Mouse (Mus musculus) right cerebral cortex, adult 2 months (tissue): ENCODE measurements at regions not wholly inside any gene's neighbourhood (a gene's known extent, or its start where the extent isn't known, plus 50 kb on each side); places are given as distances from the start of the nearest gene placed in this dataset.

ENCODE experiments used
- DNase-seq, 2 experiments: peaks; one replicate each; pipeline ENCODE4 v3.0.0; 2021 to 2022; ENCODE audit warnings: low spot score in 2 of 2

DNA sequence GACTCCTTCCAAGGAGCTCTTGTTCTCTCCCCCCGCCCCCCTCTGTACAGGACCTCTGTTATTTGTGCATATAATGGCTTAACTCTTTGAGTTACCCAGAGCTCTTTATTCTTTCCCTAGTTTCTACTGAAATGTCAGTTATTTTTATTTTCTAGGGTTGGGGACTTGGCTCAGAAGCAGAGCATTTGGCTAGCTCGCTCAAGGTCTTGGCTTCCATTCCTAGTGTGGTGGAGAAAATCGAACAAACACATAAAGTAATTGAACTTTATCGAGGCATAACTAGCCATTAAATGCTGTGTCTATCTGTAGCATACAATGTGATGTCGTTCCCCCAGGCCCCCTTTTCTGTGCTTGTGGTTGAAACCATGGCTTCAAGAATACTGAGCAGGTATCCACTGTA, 716.5 kb upstream of the Car8 start:
- DNase-seq: no peak

DNA sequence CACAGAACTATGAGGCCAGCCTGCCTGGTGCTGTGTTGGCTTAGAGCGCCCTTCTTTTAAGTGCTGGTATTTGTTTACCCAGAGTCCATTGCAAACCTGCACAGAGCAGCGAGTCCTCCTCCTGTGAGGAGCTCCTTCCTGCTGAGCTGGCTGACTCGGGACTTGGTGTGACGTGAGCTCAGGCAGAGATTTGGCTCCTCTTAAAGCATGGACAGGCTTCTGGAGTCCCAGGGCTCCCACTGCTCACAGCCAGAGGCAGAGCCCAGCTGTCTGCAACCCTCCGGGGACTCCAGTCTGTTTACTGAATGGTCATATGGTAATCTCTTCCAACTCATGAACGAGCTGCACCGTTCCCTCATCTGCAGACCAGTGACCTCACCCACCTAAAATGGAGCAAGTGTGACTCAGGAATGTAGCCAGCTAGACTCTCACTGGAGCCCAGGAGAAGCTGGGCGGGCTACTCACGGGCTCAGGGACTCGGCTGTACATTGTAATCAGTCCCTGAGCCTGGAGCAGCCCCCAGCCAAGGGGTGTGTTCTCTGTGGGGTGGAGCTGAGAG, 715.6 kb upstream of the Car8 start:
- no peak for DNase-seq

DNA sequence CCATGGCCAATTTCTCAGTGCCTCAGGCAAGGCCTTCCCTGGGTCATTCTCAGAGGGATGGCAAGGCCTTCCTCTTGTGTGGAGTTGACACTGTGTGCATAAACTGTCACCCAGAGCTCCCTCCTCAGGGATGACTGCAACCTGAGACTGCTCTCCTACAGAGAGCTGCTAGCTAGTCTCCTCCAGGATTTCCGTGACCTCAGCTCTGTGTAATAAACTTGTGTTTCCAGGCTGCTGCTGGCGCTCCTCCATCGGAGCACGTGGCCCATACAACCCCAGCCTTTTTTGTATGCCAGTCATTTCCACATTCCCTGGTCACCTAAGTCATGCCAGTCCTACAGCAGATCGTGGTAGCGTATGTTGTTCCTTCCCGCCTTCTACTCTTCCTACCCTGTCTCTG, 714.3 kb upstream of the Car8 start:
- no peak for DNase-seq

DNA sequence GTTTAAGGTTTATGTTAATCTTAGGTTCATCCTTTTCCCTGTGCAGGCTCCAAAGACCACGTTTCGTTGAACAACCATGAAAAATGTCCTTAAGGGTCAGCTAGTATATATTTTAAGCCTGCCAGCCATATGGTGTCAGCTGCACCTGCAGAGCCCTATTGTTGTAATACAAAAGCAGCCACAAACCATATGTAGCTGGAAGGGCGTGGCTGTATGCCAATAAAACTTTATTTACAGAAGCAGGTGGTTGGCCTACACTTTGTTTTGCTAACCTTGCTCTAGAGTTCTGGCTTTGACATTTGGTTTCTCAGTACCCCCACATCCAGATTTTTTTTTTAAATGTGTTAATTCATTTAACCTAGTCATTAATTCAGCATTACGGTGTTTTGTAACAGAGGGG, 711.1 kb upstream of the Car8 start:
- no peak for DNase-seq

DNA sequence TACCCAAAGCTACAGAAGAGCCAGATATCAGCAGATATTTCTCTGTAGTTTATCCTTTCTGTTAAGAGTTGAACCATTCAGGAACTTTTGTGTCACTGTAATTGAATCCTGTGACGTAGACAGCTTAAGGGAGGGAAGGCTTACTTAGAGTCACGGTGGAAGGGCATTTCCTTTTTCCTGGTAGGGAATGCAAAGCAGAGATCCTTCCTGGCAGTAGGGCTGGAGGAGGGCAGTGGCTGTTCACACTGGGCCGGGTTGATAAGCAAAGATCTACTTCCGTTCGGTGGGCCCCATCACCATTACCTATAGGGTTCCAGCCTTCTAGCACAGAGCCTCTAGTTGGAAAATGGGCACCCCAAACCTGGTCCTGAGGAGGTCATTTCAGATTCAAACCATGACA, 710.7 kb upstream of the Car8 start:
- DNase-seq: no peak

DNA sequence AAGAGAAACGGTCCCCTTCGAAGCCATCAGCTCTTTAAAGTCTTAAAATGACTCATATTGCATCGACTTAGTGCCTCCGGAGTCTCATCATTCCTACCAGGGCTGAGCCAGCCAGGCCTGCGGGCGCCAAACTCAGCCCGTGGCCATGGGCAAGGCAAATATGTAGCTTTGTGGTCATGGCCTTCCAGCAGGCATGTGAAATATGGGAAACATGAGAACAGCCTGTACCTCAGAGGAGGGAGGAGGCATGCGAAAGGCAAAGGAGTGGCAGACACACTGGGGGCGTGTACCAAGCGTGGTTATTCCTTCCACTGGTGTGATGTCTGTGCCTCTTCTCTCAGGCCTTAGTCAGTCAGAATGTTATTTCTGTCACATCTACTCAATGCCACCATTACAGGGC, 706.3 kb upstream of the Car8 start:
- no peak for DNase-seq

DNA sequence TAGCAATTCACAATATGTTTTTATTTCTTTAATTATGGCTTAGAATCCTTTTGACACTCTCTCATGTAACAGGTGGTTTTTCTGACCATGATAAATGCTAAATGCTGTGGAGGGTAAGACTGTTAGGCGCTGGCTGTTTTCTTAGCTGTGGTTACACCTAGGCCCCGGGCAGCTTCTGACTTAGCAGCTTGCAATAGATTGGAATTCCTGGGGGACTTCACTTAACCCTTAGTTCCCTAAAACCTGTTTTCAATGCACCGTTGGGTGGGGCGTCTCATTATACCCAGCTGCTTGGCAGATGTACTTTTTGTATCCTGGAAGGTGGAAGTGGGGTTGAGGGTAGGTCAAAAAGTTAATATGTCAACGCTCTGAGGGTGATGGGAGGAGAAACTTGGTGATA, 704.2 kb upstream of the Car8 start:
- no peak for DNase-seq

DNA sequence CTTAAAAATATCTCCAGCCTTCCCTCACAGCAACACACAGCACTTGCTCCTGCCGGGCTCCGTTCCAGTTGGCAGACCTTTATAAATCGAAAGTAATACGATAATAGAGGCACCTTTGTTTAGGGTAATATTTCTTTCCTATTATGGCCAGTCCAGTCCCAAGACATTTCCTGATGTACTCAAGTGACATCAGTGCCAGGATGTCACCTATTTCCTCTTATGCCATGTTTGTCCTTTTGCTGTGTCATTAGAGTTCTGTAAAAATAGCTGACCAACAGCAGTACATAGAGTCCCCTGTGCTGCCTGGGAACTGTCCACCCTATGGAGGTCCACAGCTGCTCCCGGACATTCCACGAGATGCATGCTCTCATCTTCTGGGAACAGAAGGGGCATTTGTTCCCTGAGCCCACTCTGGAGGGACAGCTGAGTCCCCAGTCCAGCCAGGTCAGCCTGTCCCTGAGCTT, 700.1 kb upstream of the Car8 start:
- DNase-seq: no peak

DNA sequence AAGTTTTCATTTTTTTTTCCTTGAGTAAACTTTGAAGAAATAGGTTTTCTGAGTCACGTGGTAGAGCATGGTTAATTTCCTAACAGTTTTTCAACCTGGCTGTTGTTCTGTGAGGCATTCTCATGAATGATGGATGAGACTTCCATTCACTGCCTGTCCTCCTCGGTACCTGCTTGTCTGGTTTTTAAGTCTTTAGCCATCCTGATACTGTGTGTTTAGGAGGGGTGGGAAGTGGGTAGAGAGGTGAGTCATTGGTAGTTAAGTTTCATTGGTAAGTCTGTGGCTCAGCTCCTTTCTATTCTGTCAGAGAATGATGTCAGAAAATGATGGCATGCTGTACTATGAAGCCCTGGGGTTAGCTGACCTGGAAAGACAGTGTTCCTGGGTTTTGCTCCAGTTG, 697.1 kb upstream of the Car8 start:
- DNase-seq: no peak

DNA sequence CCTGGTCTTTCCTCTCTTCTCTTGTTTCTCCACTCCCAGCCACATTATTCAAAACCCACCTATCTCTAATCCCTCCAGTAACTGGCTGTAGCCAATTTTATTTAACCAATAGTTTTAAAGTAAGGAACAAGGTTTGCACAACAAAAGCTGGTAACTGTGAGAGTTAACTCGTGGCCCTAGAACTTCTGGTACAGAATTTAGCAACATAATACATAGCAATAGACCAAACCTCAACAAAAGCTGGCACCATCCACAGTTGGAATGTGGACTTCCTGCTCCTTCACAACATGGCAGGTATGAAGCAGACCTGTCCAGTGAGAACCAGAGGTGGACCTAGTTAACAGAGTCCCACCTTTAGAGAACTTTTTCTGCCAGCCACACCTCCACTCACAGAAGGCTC, 695.7 kb upstream of the Car8 start:
- no peak for DNase-seq

DNA sequence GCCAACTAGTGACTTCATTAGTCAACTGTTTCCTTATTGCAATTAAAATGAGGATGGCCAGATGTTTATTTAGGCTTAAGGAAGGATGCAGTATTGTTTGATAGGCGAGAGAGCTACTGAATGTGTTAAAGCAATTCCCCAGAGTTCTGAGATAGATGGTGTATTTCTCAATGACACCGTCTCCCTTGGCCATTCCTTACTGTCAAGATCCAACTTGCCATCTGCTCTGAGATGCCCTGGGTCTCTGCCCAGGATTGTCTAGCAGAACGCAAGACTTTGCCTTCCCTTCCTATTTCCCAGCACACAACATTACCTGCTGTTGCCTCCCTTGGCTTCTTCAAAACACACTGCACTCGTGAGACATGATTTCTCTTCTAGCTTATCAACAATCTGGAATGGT, 690.5 kb upstream of the Car8 start:
- no peak for DNase-seq

DNA sequence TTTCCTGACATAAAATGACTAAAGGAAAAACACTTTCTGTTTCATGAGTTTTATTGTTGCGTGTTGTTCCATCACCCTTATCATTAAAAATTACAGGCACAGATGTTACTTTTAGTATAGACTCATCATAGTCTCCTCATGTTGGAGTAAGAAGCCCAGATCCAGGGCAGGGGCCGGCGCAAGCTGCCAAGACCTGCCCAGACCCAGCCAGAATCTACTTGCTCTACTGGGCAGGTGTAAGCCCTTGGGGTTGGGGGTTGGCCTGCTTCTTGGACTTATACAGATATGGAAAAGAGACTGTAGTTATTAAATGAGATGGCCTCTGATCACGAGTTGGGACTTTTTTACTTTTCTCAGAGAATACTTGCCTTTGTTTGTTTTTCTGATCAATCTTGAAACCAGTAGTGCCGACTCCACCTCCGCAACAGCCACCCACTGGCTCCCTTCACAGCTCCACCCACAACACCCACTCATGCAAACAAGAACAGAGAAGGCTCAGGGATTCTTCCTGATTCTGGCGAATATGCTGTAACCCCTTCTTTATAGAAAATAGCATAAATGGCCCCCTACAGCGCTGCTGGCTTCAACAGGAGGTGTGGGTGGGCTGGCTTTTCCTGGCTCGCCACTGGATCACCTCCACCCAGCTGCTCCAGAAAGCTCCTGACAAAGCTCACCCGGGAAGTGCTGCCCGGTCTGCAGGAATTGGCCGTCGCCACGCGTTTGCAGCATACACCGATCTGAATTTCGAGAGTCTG, 689.9 kb upstream of the Car8 start:
- no peak for DNase-seq

DNA sequence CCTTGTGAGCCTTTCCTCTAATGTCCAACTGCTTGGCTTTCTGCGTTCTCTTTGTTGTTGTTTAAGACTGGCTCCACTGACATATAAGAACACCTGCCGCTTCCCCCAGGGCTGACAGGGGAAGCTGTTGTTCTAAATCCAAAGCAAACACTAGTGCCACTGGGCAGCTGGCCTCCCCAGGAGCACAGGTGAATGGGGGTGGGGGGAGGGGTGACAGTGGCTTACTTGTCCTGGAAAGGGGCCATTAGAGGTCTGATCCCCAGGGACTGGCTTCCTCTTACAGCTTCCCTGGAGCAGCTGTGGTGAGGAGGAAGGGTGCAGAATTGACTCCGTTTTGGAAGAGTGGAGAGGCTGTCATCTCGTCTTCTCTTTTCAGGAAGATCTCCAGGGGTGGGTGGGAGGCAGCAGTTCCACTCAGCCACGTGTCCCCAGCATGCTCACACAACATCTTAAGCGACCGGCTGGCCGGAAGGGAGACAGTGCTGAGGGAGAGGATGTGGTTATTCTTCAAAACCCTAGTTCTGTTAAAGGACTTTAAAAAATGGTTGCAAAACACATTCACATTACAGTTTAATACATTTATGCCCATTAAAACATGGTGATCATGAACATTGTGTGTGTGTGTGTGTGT, 688.5 kb upstream of the Car8 start:
- DNase-seq: no peak

DNA sequence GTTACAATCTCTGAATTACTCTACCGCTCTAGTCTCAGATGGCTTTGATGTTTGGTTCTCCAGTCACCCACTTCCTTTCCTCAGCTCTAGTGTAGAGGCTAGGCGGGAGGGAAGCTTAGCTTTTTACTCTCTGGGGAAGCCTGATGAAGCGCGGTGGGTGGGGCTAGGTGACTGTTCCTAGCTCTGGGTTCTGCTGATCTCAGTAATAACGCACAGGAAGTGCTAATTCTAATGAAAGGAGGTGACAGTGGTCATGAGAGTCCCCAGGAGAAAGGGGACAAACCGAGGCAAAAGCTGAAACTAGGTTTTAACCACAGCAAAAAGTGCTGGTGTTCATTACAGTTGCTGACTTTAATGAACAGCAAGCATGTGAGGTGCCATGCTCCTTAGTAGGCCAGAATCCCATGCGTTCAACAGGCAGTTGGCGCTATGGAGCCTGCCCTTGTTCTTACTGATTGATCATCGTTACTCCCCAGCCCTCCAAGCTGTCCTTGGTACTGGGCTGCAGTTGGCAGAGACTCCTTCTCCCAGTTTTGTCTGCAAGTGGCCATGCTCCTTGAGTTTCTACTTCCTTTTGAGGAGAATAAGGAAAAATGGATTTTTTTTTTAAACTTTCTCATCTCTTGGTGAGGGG, 687.9 kb upstream of the Car8 start:
- DNase-seq: no peak

DNA sequence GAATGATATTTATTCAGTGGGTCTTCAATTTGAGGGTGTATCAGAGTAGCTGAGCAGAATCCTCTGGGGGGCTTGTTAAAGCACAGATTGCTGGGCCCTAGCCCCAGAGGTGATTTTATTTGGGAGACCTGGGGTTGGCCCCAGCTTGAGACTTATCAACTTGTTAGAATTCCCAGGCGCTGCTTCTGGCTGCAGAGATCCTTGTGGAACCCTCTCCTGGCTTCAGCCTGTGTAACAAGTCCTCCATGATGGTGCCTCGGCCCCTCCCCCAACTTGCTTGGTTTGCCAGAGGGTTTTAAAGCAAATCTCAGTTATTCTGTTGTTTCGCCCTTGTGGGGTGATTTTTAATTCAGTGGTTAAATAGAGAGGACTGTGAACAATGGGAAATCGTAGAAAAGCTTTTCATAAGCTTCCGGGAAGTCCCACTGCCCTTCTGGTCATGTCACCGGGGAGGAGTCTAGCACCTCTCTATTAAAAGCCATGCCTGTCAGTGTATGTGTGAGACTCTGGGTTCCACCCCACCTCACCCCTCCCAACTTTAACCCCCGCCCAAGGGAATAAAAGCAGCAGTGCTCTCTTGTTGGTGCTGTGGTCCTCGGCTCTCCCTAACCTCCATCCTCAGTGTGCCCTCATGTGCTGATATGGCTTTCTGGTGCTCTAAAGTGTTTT, 684.0 kb upstream of the Car8 start:
- no peak for DNase-seq

DNA sequence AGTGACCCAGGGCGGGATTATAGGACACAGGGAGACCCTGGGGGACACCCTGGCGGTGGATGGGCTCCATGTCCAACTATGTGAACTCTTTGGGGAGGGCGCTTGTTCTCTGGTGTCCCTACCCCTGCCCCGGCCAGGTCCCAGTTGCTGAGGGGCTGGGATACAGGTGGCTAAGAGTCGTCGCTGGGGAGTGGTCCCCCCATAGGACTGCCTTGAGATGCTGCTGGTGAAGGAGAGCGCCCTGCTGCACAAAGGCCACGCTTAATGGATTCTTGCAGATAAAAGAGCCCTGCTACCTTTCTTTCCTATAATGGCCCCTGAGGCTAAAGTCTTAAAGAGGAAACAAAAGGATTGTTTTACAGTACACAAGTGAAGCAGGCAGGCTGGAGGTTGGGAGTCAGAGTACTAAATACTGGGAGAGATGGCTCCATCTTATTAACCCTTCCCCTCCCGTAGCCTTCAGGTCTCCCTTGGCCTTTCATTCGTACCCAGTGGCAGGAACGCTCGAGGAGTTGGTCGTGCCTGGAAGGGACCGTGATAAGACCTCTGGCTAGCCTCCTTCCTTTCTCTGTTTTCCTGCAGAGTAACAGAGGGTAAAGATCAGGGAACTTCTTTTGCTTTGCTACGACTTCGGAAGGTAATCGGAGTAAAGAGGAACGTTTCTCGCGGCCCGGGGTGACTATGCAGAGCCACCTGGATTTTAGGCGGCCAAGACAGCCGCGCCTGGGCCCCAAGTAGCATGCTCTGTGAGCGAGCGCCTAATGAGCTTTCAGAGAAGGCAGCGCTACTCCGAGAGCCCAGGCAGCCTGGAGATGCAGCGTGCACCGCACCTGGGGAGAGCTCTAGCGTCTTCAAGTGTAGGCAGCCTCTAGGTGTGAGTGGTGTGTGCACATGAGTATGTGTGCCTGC, 682.9 kb upstream of the Car8 start:
- no peak for DNase-seq

DNA sequence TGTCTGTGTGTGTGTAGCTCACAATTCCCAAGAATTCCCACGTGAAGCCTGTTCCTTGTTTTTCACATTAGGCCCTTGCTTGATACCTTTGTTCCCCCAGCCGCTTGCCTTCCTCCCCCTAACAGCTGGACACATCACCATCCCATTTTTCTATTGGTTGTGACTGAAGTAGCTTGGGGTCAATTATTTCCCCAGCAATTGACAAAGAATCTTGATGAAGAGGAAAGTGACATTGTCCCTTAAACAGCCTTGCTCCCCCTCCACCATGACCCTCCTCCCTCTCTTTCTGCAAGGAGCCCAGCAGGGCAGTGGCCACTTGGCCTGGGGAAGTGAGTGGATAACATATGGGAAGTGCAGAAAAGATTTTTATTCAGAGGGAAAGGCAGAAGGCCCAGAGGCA, 681.5 kb upstream of the Car8 start:
- DNase-seq: no peak

DNA sequence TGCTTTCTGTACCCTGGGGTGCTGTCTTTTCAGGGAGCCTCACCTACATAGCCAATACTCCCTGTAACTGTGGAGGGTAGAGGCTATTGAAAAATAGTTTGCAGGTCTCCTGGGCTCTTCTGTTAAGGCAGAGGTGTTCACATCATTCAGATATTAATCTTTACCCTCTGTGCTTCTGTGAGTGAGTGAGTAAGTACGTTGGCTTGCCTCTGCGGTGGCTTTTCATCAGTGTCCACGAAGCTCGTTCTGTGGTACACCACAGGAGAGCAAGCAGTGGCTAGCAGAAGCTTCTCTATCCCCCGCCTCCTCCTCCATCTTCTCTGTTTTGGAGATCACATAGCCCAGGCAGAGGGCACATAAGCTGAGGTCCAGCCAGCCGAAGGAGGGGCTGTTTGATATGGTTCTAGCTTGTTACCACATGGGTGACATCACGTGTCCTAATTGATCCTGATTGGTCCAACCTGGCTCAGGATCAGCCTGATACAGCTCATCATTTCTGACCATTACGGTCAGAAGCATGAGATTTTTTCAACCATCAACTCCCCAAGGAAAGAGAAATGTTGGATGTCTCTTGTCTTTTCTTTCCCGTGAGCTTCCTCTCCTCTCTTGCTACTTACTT, 680.6 kb upstream of the Car8 start:
- no peak for DNase-seq
